Mouse (Mus musculus): ENCODE measurements around the gene Gm17482. TPM values are rescaled to one million over a fixed set of nuclear protein-coding genes. Genes with fewer than 3 reads are reported as not detected.
"Not testable (repeated sequence)": the region's sequence is repeated elsewhere in the genome, so short reads cannot be mapped to it uniquely, and the experiment has no call there.

Gm17482 gene
- not detected in 2 replicates for polyA plus RNA-seq (2012; rRNA removed)

- DNase-seq (ENCODE audit: low spot score), result no peak
These were observed at the start of gene Gm17482 for GRCm38 (mm10) chr6:115227043-115227442. Gene Gm17482 (plus strand): TSS chr6:115227343.

DNA sequence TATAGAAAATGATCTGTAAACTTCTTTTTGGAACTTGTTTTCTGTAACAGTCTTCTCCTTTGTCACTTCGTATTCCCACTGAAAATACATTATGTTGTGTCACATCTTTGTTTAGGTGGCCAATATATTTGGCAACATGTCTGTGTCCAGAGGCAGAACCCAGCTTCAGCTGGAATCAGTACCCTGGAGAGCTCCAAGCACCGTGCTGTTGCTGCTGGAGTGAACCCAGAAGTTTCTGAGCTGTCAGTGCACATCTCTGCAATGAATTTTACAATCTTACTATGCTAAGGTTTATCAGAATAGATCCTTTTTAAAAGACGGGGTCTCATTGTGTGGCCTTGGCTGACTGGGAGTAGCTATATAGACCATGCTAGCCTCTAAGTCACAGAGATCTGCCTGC is 48.3 kb upstream of the Gm17482 start:
- no peak for DNase-seq (ENCODE audit: low spot score)

GRCm38 (mm10) chr6:115181094-115181493 is 46.0 kb upstream of the Gm17482 start:
- no peak for DNase-seq (ENCODE audit: low spot score)

DNA sequence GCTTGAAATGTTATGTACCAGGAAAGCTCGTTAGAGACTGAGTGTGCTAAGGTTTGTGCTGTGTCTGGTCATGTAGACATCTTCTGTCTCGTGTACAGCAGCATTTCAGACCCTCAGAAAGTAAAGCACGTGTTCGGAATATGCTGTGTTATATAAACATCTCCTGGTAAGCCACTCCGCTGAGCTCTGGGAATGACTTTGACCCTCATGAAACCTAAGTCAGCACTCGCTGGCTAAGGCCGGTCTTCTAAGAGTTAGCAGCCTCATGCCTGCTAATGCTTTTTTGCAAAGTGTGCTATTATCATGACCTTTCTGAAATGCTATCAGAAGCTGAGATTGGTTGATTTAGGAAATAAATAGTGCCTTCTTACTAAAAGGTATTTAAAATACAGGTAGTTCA is 36.0 kb upstream of the Gm17482 start:
- DNase-seq (ENCODE audit: low spot score), result no peak

GRCm38 (mm10) chr6:115200753-115201152 is 26.4 kb upstream of the Gm17482 start:
- no peak for DNase-seq (ENCODE audit: low spot score)

- DNase-seq (ENCODE audit: low spot score), result no peak
These were observed 24.1 kb upstream of the Gm17482 start for GRCm38 (mm10) chr6:115203029-115203428.

GRCm38 (mm10) chr6:115210187-115210586 is 17.0 kb upstream of the Gm17482 start:
- DNase-seq (ENCODE audit: low spot score), result no peak

GRCm38 (mm10) chr6:115210820-115211219 is 16.3 kb upstream of the Gm17482 start:
- DNase-seq (ENCODE audit: low spot score), result no peak

DNA sequence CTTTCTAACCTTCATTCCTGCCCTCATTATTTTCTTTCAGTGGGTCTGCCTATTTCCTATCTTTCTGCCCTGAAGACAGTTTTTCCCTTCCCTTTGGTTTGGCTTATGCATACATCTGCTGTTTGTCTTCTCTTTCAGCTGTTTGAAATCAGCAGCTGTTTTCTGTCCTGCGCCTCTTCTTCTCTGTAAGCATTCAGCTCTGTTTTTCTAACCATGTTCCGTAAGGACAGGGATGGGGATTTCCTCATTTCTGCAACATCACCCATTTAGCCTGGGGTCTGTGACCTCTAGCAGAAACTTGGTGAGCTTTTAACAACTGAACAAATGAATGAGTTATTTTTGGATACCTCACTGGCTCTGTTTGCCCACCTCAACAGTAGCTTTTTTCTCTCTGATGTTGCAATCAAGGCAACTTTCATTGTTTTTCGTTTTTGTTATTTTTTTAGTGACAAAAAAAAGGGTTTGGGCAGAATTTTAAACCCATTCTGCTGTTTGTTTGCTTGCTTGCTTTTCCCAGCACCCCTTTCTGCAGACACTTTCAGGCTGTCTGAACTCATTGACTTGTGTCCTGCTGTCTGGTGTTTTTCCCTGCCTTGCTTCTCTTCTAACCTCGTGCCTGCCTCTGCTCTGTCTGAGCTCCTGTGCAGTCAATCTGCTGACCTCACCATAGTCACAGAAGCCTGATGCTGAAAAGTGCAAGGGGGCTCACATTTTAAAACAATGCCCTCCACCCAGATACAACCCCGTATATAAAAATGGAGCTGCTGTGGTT is 14.8 kb upstream of the Gm17482 start:
- DNase-seq (ENCODE audit: low spot score), result no peak

DNA sequence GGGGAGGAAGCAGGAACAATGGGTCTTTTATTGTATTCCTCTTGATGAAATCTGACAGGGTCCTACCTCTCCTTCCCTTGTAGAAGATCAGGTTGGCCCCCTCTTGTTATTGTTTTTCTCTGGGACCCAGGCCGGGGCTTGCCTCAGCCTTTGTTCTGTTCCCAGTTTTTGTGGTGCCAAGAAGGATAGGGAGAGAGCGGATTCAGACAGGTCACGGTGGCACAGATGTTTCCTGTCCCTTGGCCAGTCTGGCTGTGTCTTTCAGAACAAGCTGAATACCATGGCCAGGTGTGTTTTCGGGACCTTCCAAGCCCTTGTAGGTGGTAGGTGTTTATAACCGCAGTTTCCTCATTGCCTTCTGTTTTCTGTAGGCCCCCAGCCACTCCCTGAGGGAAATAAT is 14.0 kb upstream of the Gm17482 start:
- no peak for DNase-seq (ENCODE audit: low spot score)

GRCm38 (mm10) chr6:115221215-115221641 is 5.9 kb upstream of the Gm17482 start:
- no peak for DNase-seq (ENCODE audit: low spot score)

GRCm38 (mm10) chr6:115225519-115225918 is 1.6 kb upstream of the Gm17482 start:
- no peak for DNase-seq (ENCODE audit: low spot score)

GRCm38 (mm10) chr6:115227529-115227928 is 386 bp downstream of the Gm17482 start:
- DNase-seq (ENCODE audit: low spot score), result peak; percentile 40

GRCm38 (mm10) chr6:115230557-115230956 is 3.4 kb downstream of the Gm17482 start:
- DNase-seq (ENCODE audit: low spot score), result no peak

DNA sequence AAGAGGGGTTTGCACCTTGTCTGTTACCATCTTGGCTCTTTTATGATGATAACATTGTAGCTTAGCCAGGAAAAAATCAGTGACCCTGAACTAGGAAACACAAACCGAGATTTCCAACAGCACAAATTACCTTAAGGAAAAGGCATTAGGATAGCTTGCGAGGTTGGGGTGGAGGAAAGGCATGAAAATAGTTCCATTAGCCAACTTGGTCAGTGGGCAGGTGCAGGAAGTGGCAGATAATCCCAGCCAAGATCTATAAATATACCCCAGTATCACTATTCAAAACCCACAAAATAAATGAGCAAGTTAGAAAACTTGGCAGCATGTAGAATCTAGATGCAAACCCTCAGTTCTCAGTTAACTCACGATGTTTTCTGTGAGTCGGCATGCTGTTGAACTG is 4.7 kb downstream of the Gm17482 start:
- DNase-seq (ENCODE audit: low spot score), result no peak

GRCm38 (mm10) chr6:115232562-115232961 is 5.4 kb downstream of the Gm17482 start:
- DNase-seq (ENCODE audit: low spot score), result no peak

DNA sequence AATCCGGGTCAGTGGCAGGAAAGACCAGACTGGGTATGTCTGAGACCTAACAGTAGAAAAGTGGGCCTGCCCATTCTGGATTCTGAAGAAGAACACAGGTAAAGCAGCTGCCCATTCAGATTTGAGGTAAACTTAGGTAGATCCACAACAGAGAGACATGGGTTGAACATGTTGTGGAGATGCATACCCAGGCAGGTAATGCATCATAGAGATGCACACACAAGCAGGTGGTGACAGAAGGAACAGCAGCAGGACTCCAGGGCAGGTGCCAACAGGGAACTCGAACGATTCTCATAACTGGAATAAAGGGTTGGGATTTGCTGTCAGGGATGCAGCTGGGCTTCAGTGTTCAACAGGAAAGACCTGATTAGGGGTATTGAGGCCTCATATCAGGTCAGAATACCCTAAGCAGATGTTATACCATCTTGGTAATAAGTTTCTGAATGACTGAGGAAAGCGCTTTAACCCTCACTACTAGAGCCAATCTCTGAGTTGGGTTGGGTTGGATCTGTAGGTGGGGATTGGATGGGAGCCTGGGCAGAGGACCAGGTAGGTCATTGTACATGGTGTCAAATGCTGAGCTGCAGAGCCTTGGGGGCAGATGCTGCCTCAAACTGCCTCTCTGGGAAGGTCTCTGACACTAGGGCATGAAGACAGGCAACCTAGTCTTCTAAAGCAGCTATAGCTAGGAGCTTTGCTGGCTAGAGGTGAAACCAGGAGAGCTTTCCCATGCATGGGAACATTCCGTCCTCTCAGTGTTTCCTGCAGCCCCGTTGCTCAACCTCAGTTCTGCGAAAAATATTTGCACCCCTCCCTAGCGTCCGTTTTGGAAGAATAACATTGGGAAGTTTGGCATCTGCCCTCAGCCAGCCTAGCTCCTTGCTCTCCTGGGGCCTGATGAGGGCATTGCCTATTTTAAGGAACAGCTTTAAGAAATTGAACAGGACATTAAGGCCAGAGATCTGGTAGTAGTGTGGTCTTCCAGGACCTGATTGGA is 11.2 kb downstream of the Gm17482 start:
- DNase-seq (ENCODE audit: low spot score), result no peak

- DNase-seq (ENCODE audit: low spot score), result no peak
These were observed 12.2 kb downstream of the Gm17482 start for GRCm38 (mm10) chr6:115239335-115239734.

- DNase-seq (ENCODE audit: low spot score), result not testable (repeated sequence)
These were observed 13.3 kb downstream of the Gm17482 start for GRCm38 (mm10) chr6:115240431-115240830.

DNA sequence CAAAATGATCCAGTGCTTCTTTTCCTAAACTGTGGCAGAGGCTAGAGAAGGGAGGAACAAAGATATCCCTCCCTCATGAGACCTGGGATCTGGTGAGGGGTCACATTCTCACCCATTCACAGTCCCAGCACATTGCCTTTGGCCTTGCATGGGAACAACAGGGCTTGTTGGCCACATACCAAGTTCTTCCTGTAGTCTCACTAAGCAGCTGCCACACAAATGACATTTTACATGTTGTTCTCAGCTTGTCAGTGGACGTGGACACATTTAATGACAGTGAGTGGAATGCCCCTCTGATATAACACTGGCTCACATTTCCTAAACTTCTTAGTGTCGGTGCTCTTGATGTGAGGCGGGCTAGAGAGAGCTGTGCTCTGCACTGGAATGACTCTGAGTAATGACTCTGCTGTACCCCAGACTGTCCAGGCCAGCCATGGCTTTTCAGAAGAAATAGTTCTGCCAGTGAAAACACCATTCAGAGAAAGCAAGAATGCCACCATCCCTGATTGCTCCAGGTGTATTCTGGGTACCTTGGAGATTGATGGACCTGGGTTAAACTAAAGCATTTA is 14.1 kb downstream of the Gm17482 start:
- DNase-seq (ENCODE audit: low spot score), result no peak

GRCm38 (mm10) chr6:115241939-115242338 is 14.8 kb downstream of the Gm17482 start:
- DNase-seq (ENCODE audit: low spot score), result no peak

- no peak for DNase-seq (ENCODE audit: low spot score)
These were observed 17.1 kb downstream of the Gm17482 start for GRCm38 (mm10) chr6:115244222-115244621.
